Comparison of ENCODE assay signal across 8 mouse cellular contexts in genomic region chr8:45068759-45069386, GRCm38 (mm10). TPM values are rescaled to one million over a fixed set of nuclear protein-coding genes. Genes with fewer than 3 reads are reported as not detected.
A peak's percentile ranks its signal among the peaks of the same experiment; 100 is the strongest.
DNase-seq lines count a peak whose midpoint lies in the region; ATAC-seq and TF ChIP-seq lines count a peak whose summit lies in the region.

Gene Mtnr1a, plus strand, starts transcription at chr8:45069137.

- H3K79me2 ChIP-seq in liver, adult 2 months (ENCODE audit: control insufficient read depth, insufficient read depth, low read length), result no peaks in the 10 kb centered on the region
- no peaks in the 10 kb centered on the region for H3K79me2 ChIP-seq in myocyte (ENCODE audit: control insufficient read depth, insufficient read depth)

- H3K9ac ChIP-seq in forebrain, embryonic 13.5 days, result peak within 1 kb of the TSS; percentile 59
- H3K9ac ChIP-seq in heart, embryonic 16.5 days (ENCODE audit: low read length), result peak within 1 kb of the TSS; percentile 47; the same call in 1 of the 2 replicates
- peak within 1 kb of the TSS; percentile 23 for H3K9ac ChIP-seq in liver, adult 2 months (ENCODE audit: low read depth, low read length)

- peak; percentile 11 for DNase-seq in c-Kit-positive CD71-positive TER-119-positive erythroid progenitor cells, embryonic 14.5 days (ENCODE audit: low spot score)
- peak; percentile 90 for DNase-seq in kidney, postnatal 14 days
- DNase-seq in liver, adult 2 months (ENCODE audit: extremely low read depth, low read depth, low spot score), result peak; percentile 74
- peak; percentile 97 for DNase-seq in testis, postnatal 10 days (ENCODE audit: low spot score)

- peak within 1 kb of the TSS; percentile 79 for H3K4me2 ChIP-seq in forebrain, embryonic 13.5 days
- H3K4me2 ChIP-seq in heart, embryonic 16.5 days (ENCODE audit: low read depth, low read length), result peak within 1 kb of the TSS; percentile 68
- no peak within 1 kb of the TSS for H3K4me2 ChIP-seq in myocyte (ENCODE audit: low read depth)

- TF ChIP-seq CTCF in E14TG2a.4 (conservative IDR thresholded peaks at IDR 0.05; ENCODE audit: low read length), result peak; percentile 67
- peak; percentile 100 for TF ChIP-seq CTCF in liver, adult 2 months (IDR thresholded peaks at IDR 0.05; ENCODE audit: low read depth, low read length)

- peaks cover 38% of the 10 kb centered on the region for H3K4me1 ChIP-seq in E14TG2a.4 (replicated peaks; ENCODE audit: low read depth, low read length)
- peaks cover 7% of the 10 kb centered on the region for H3K4me1 ChIP-seq in forebrain, embryonic 13.5 days
- no peaks in the 10 kb centered on the region for H3K4me1 ChIP-seq in heart, embryonic 16.5 days (ENCODE audit: control insufficient read depth, insufficient read depth, low read length)
- H3K4me1 ChIP-seq in liver, adult 2 months (ENCODE audit: control insufficient read depth, insufficient read depth, low read length), result 0 out of 2 replicates have a peak, but pooled peaks cover 10% of the 10 kb centered on the region

- H3K36me3 ChIP-seq in E14TG2a.4 (ENCODE audit: insufficient read depth, low read length) (0 out of 2 replicates have a peak, but pooled peaks cover 9% of the 10 kb centered on the region), myocyte (ENCODE audit: control insufficient read depth, insufficient read depth) (no peaks in the 10 kb centered on the region)
- H3K36me3 ChIP-seq in forebrain, embryonic 13.5 days (ENCODE audit: poor library complexity, severe bottlenecking), result no peaks in the 10 kb centered on the region
- no peaks in the 10 kb centered on the region for H3K36me3 ChIP-seq in heart, embryonic 16.5 days (ENCODE audit: control insufficient read depth, insufficient read depth)
- no peaks in the 10 kb centered on the region for H3K36me3 ChIP-seq in liver, adult 2 months (ENCODE audit: control insufficient read depth, insufficient read depth, low read length)

- H3K4me3 ChIP-seq in E14TG2a.4 (replicated peaks; ENCODE audit: low read length) (peak within 1 kb of the TSS; percentile 66), myocyte (no peak within 1 kb of the TSS)
- H3K4me3 ChIP-seq in forebrain, embryonic 13.5 days, result peak within 1 kb of the TSS; percentile 39
- H3K4me3 ChIP-seq in heart, embryonic 16.5 days (ENCODE audit: low read length), result peak within 1 kb of the TSS; percentile 42
- H3K4me3 ChIP-seq in liver, adult 2 months (ENCODE audit: insufficient read depth, low read depth, low read length), result peak within 1 kb of the TSS; percentile 25; the same call in 1 of the 2 replicates

- H3K27me3 ChIP-seq in E14TG2a.4 (ENCODE audit: insufficient read depth, low read length) (no peaks in the 10 kb centered on the region), myocyte (ENCODE audit: control insufficient read depth, insufficient read depth, insufficient read length) (no peaks in the 10 kb centered on the region)
- H3K27me3 ChIP-seq in forebrain, embryonic 13.5 days, result no peaks in the 10 kb centered on the region
- peaks cover 14% of the 10 kb centered on the region; the same call in 1 of the 2 replicates for H3K27me3 ChIP-seq in heart, embryonic 16.5 days (ENCODE audit: control insufficient read depth, insufficient read depth, low read length)
- no peaks in the 10 kb centered on the region for H3K27me3 ChIP-seq in liver, adult 2 months (ENCODE audit: control insufficient read depth, insufficient read depth, low read length)

- no peak within 1 kb of the TSS for H3ac ChIP-seq in myocyte (ENCODE audit: control insufficient read depth, insufficient read length)

- peak; percentile 92 for ATAC-seq in forebrain, embryonic 13.5 days
- peak; percentile 84 for ATAC-seq in heart, embryonic 16.5 days (replicated peaks; ENCODE audit: extremely low read depth, insufficient read depth, low FRiP score)

- H3K27ac ChIP-seq in forebrain, embryonic 13.5 days, result no peak within 1 kb of the TSS
- H3K27ac ChIP-seq in heart, embryonic 16.5 days (ENCODE audit: low read length), result no peak within 1 kb of the TSS
- H3K27ac ChIP-seq in liver, adult 2 months (replicated peaks; ENCODE audit: insufficient read depth, low read depth, low read length), result no peak within 1 kb of the TSS; the same call in 1 of the 2 replicates

- H3K9me3 ChIP-seq in E14TG2a.4 (ENCODE audit: low read length), result no peaks in the 10 kb centered on the region
- H3K9me3 ChIP-seq in forebrain, embryonic 13.5 days (replicated peaks), result no peaks in the 10 kb centered on the region
- H3K9me3 ChIP-seq in heart, embryonic 16.5 days (replicated peaks; ENCODE audit: control insufficient read depth, low read length), result no peaks in the 10 kb centered on the region

- TF ChIP-seq POLR2A in liver, adult 2 months (IDR thresholded peaks at IDR 0.05; ENCODE audit: extremely low read depth, insufficient read depth, low read length), result no peak
- no peak for TF ChIP-seq POLR2A in myocyte (IDR thresholded peaks at IDR 0.05; ENCODE audit: insufficient read length, low read depth)

- WGBS in forebrain, embryonic 13.5 days, result 7% methylated on average over 29 of the region's 29 CpGs
- 5% methylated on average over 29 of the region's 29 CpGs for WGBS in heart, embryonic 16.5 days
- 8% methylated on average over 29 of the region's 29 CpGs for WGBS in liver, adult 2 months

TF ChIP-seq in myocyte, 11 proteins besides CTCF, POLR2A, EP300 and RAD21:
- no peak for TF ChIP-seq TCF12 (IDR thresholded peaks at IDR 0.05; ENCODE audit: insufficient read depth, poor library complexity, severe bottlenecking)
- TF ChIP-seq REST (IDR thresholded peaks at IDR 0.05; ENCODE audit: insufficient read depth, insufficient read length), result no peak
- TF ChIP-seq SRF (IDR thresholded peaks at IDR 0.05; ENCODE audit: control insufficient read depth, insufficient read length, low read depth), result no peak
- no peak for TF ChIP-seq MAX (IDR thresholded peaks at IDR 0.05; ENCODE audit: low read depth)
- TF ChIP-seq MYOD1 (IDR thresholded peaks at IDR 0.05; ENCODE audit: control insufficient read depth in 1 of 3, insufficient read length in 2 of 3, low read depth in 2 of 3), result peak in 2 of 3 experiments; percentile 80 to 89
- no peak for TF ChIP-seq CEBPB (IDR thresholded peaks at IDR 0.05; ENCODE audit: insufficient read depth, poor library complexity, severe bottlenecking)
- no peak for TF ChIP-seq POLR2AphosphoS2 (IDR thresholded peaks at IDR 0.05; ENCODE audit: insufficient read length, low read depth)
- TF ChIP-seq E2F4 (IDR thresholded peaks at IDR 0.05; ENCODE audit: insufficient read depth), result no peak
- no peak for TF ChIP-seq USF1 (IDR thresholded peaks at IDR 0.05; ENCODE audit: low read depth)
- peak in 2 of 3 experiments; percentile 80 to 85 for TF ChIP-seq MYOG (IDR thresholded peaks at IDR 0.05; ENCODE audit: control insufficient read depth in 1 of 3, insufficient read depth in 1 of 3, insufficient read length in 2 of 3, low read depth in 2 of 3)
- no peak for TF ChIP-seq TCF3 (IDR thresholded peaks at IDR 0.05; ENCODE audit: insufficient read length, low read depth)
TF ChIP-seq in myocyte: peak in this region for 2.

RNA-seq across cellular contexts. Expression of gene Mtnr1a, which starts in this region (rescaled TPM):
- polyA plus RNA-seq in forebrain, embryonic 13.5 days (2015; fragmentation: Nextera tagmentation; extraction: Ambion mirVana), result 0.17 and 0.18 TPM in 2 replicates
- not detected in 2 replicates for polyA plus RNA-seq in heart, embryonic 16.5 days (2015; fragmentation: Nextera tagmentation; extraction: Ambion mirVana)
- total RNA-seq in liver, adult 2 months (2014; rRNA removed), result 0.34 and 0.37 TPM in 2 replicates
- 0.22 and 0.35 TPM in 2 replicates for polyA plus RNA-seq in liver, adult 2 months (2012; rRNA removed)
- not detected for polyA plus RNA-seq in myocyte (2012; fragmentation: generic; extraction: Trizol)

Comparison
In these comparisons a context has a peak if more than half of its experiments do, and no peak if none do; other contexts are left out.
1. Peak in ATAC-seq, H3K4me3 ChIP-seq, H3K9ac ChIP-seq and H3K4me2 ChIP-seq in forebrain, embryonic 13.5 days; RNA of the gene not detected or under 1 TPM.
2. Peak in ATAC-seq, H3K4me3 ChIP-seq, H3K9ac ChIP-seq and H3K4me2 ChIP-seq in heart, embryonic 16.5 days; RNA of the gene not detected or under 1 TPM.
3. Peak in DNase-seq, H3K4me3 ChIP-seq and H3K9ac ChIP-seq in liver, adult 2 months; RNA of the gene not detected or under 1 TPM.
4. DNase-seq: peak in every context shown above with its lines; median percentile 97 in testis, postnatal 10 days; 90 in kidney, postnatal 14 days; 74 in liver, adult 2 months; 11 in c-Kit-positive CD71-positive TER-119-positive erythroid progenitor cells, embryonic 14.5 days.